Mouse (Mus musculus): ENCODE data around the gene Stam2.

Stam2 gene

GRCm38 (mm10) chr2:52654541-52654940, 87.5 kb downstream of the Stam2 start:
- no peak for DNase-seq (ENCODE audit: low read depth, low spot score)

GRCm38 (mm10) chr2:52651547-52651946, 90.5 kb downstream of the Stam2 start:
- no peak for DNase-seq (ENCODE audit: low read depth, low spot score)

- peak; percentile 64 for DNase-seq (ENCODE audit: low read depth, low spot score)
Observed at GRCm38 (mm10) chr2:52647255-52647998, 94.7 kb downstream of the Stam2 start.

- DNase-seq (ENCODE audit: low read depth, low spot score): no peak
Observed at GRCm38 (mm10) chr2:52643657-52644056, 98.4 kb downstream of the Stam2 start.

Measured in A20 (cell line).